Mouse (Mus musculus): Measurements from ENCODE around the gene Cnih2. TPM values are rescaled to one million over a fixed set of nuclear protein-coding genes. Genes with fewer than 3 reads are reported as not detected.

Gene Cnih2
- total RNA-seq, 2 experiments from 2014 or later, result 11.4 to 15.2 TPM

DNA sequence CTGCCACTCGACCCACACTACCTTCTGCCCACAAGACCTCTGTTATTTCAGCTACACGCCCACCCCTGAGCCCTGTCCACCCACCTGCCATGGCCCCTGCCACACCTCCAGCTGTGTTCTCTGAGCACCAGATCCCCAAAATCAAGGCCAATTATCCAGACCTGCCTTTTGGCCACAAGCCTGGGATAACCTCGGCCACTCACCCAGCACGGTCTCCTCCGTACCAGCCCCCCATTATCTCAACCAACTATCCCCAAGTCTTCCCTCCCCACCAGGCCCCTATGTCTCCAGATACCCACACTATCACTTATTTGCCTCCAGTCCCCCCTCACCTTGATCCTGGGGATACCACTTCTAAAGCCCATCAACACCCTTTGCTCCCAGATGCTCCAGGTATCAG is 28.8 kb downstream of the Cnih2 start:
- no peak for DNase-seq (ENCODE audit: low spot score in 2 of 2)

DNA sequence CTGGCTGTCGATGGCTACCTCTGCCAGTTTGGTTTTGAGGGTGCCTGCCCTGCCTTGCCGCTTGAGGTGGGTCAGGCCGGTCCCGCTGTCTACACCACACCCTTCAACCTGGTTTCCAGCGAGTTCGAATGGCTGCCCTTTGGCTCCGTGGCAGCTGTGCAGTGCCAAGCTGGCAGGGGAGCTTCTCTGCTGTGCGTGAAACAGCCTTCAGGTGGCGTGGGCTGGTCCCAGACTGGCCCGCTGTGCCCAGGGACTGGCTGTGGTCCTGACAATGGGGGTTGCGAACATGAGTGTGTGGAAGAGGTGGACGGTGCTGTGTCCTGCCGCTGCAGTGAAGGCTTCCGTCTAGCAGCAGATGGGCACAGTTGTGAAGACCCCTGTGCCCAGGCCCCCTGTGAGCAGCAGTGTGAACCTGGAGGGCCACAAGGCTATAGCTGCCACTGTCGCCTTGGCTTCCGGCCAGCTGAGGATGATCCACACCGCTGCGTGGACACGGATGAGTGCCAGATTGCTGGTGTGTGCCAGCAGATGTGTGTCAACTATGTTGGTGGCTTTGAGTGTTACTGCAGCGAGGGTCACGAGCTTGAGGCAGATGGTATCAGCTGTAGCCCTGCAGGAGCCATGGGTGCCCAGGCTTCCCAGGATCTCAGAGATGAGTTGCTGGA is 29.6 kb downstream of the Cnih2 start:
- DNase-seq (ENCODE audit: low spot score in 2 of 2), result no peak

DNA sequence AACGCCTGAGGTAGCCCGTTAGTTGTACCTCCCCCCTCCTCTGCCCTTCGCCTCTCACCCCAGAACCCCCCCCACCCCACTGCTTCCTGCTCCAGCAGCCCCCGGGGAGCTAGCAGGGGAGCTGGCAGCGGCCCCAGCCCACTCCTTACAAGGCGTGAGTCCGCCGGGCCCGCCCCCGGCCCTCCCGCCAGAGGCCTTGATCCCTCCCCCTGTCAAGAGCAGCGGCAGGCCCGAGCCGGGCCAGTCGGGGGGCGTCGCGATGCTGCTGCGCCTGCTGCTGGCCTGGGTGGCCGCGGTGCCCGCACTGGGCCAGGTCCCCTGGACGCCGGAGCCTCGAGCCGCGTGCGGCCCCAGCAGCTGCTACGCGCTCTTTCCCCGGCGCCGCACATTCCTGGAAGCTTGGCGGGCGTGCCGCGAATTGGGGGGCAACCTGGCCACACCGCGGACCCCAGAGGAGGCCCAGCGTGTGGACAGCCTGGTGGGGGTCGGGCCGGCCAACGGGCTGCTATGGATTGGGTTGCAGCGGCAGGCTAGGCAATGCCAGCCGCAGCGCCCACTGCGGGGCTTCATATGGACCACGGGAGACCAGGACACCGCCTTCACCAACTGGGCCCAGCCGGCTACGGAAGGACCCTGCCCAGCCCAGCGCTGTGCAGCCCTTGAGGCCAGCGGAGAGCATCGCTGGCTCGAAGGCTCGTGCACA is 30.3 kb downstream of the Cnih2 start, which contains the start of gene Cd248:
Gene Cd248, plus strand, starts transcription at position 212 of the 703 bp plus-strand sequence.
- no peak for DNase-seq (ENCODE audit: low spot score in 2 of 2)

DNA sequence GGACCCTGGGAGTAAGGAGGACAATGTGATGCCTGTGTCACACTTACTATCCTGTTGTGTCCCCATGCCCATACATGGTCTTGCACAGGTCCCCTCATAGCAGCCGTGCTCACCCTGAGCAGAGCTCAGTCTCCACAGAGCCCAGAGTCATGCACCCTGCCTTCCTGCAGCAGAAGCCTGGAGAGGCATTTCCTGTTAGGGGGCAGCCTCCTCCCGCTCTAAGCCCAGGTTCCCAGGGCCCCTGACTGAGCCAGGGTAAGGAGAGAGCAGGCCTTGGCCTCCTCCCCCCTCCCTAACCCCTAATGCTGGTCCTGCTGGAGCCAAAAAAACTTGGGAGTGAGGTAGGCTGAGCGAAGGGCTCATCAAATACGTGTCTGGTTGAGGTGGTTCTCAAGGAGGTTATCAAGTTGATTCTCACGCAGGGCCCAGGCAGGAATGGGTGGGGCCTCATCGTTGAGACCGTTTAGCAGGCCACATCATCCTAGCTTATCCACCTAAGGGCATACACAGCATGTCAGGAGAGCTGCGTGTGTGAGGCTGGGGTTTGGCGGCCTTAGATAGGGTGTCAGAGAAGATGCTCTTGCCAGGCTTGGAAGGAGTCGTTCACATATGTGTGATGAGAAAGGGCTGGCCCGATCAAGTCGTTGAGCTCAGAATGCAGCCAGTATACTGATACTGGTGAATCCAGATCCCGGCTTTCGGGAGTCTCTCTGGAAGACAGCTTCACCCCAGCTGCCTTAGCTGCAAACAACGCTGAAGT is 31.1 kb downstream of the Cnih2 start:
- DNase-seq (ENCODE audit: low spot score in 2 of 2), result no peak

DNA sequence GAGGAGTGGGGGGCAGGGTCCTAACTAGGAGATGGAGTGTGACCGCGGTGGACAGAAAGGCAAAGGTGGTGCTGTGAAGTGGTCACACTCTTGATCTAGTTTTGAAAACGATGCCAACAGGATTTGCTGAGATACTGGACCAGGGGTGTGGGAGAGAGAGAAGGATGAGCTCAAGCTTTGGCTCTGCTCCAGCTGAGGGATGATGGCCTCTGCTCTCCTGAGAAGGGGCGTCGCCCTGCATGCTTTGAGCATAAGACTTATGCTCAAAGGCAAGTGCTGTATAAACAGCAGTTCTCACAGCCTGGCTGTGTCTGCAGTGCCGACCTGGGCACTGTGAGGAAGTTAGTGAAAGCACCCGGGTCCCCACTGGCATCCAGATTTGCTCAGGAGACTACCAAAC is 33.2 kb downstream of the Cnih2 start:
- no peak for DNase-seq (ENCODE audit: low spot score in 2 of 2)

DNA sequence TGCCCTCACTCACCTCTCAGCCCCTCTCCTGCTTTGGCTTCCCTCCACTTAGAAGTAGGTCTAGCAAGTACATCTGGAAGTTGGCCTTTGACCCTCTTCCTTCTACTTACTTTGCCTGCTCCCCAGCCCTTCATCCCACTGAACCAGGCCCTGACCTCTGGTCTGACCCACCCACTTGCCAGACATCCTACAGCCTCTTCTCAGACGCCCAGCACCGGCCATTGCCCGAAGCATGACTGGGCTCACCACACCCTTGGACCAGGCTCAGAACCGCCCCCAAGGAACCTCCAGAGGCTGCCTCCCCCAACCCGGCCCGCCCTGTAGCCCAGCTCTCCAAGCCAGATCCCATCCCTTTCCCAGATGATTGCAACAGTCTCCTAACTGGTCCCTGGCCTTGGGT is 35.9 kb downstream of the Cnih2 start:
- no peak for DNase-seq (ENCODE audit: low spot score in 2 of 2)

DNA sequence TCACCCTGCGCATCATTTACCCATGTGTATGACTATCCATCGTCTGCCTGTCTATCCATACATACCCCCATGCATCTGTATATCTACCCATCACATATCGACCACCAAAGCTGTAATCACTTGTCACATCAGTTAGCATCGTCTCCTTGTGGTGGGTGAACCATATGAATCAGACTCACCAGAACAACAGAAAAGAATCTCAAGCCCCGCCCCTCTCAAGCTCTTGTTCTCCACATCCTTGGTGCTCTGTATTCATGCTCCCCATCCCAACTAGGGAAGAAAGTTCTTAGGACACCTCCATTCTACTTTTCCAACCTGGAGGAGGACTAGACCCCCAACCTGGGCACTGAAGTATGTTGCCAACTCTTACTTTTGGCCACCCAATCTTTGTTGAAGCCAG is 36.3 kb downstream of the Cnih2 start:
- DNase-seq (ENCODE audit: low spot score in 2 of 2), result no peak

DNA sequence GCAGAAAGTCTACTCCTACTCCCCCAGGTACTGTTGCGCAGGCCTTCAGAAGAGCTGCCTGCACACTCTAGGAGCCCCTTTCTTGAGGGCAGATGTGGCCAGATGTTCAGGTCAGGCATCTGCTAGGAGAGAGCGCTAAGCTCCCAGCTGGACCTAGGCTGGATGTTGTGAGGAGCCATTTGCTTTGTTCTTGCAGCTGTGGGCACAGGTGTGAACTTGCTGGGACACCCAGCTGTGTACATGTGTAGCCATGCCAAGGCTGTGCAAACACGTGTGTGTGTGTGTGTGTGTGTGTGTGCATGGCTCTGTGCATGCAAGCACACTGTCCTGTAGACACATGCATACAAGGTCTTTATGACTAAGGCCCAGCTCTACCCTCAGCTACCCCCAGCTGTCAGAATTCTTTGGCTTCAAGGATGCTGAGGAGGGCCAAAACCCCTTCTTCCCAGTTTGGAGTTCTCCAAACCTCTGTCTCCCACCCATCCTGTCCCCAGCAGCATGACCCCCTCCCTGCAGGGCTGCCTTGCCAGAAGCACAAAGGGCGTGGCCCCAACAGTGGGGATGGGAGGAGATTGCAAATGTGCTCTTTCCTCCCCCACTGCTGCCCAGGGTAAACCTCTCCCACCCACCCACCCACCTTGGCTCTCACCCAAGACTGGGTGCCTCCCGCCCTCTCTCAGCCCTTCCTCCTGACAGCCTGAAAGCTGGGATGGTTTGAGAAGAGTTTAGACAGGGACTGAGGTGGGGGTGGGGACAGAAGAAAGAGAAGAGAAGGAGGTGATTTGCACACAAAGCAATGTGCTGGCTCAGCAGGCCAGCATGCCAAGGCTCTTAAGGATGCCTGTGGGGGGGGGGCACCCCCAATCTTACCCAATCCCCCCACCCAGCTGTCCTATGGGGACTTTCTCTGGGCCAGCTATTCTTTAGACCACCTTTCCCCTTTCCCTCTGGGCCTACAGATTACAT is 37.7 kb downstream of the Cnih2 start:
- DNase-seq (ENCODE audit: low spot score in 2 of 2), result no peak

DNA sequence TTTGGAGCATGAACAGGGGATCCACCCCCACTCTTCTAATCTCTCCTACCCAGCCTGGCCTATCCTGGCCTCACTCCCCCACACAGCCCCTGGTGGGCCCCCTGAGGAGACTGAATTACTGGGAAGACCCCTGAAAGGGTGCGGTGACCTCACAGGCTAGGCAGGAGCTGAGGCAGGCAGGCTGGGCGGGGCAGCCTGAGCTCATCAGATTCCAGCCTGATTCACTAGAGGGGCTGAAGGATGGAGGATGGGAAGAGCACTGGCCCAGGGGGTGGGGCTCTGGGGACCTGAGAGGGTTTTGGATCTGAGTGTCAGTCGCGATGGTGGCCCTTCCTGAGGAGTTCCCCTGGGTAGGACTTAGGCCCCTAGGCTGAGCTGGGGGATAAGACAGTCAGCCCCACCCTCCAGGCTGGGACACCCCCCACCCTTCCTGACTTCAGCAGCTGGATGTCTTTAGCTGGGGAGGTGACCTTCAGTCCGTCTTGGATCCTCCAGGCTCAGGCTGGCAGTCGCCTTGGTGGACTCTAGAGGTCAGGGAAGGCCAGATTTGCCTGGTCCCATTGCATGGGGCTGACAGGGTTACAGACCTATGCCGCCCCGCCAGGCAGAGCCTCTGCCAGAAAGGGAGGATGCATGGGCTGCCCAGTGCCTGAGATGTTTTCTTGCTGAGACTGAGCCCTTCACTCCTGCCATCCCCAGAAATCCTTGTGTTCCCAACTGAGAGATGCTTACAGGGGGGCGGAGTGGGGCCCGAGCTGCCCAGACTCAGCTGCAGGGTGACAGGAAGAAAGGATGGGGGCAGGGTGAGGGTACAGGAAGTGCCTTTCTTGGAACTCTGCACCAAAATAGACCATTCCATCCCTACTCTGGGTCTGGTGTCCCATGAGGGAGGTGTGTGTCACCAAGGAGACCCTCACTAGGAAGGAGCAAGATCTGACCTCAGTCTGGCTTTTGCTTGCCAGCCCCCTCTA is 39.2 kb downstream of the Cnih2 start:
- no peak for DNase-seq (ENCODE audit: low spot score in 2 of 2)

DNA sequence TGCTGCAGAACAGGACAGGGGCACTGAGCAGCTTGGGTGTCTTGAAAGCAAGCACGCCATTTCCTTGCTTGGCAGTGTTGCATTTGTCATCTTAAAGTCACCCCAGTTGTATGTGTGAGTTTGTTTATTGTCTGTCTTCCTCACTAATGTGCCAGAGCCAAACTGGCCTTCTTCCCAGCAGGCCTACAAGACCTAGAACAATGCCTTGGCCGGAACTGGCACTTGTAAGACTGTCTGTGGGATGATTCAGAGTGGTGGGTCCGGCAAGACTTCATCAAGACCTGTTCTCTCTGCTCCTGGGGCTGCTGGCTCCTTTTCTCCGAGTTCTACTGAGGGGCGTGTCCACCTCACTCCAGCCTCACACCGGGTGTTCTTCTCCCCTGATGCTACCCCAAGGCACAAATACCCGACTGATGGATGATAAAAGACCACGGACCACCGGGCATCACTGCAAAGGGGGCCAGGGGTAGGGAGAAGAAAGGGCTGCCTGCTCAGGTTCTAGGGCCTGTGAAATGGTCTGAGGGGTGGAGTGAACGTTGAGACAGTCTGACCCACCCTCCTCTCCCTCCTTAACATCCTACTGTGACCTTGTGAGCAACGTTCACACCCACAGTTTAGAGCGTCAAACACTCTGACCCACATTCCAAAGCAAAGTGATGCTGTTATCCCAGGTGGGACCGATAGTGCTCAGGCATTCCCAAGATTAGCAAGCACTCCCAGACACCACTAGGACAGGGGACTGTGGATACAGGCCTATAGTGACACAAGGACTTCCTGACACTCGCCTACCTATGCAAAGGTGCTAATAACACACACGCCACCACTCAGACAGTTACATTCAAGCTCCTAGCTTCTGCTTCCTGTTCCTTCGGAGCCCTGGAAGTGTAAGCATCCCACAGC is 40.2 kb downstream of the Cnih2 start:
- DNase-seq (ENCODE audit: low spot score in 2 of 2), result no peak

DNA sequence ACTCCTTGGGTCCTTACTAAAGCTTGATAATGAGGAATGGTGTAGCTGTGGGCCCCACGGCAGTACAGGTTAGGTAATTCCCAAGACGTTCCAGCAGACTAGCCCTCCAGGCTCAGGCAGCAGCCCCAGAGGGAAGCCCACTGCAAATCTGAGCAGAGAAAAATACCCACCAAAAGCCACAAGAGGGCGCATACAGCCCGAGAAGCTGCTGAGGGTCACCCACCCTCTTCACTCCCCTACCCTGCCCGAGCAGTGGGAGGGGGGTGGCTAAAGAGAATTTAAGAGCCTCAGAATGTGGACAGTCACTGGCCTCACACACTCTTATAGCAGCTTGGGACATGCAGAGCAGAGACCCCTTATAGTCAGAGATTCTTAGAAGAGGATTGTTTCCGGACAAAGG is 42.1 kb downstream of the Cnih2 start:
- DNase-seq (ENCODE audit: low spot score in 2 of 2), result no peak

DNA sequence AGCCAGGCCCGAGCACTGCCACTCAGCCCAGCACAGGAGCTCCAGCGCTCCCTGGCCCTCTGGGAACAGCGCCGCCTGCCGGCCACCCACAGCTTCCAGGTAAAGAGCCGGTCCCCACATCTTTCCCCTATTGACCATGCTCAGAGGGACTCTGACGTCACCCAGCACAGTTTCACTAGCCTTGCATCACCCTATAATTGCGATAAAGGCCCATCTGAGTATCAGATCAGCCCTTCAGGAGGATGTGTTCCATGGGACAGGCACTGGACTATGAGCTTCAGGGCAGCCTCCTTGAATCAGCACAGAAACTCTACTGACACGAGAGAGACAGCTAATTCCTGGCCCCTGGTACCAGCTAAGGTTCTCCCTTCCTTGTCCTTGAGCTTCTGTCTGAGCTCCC is 44.4 kb downstream of the Cnih2 start:
- no peak for DNase-seq (ENCODE audit: low spot score in 2 of 2)

DNA sequence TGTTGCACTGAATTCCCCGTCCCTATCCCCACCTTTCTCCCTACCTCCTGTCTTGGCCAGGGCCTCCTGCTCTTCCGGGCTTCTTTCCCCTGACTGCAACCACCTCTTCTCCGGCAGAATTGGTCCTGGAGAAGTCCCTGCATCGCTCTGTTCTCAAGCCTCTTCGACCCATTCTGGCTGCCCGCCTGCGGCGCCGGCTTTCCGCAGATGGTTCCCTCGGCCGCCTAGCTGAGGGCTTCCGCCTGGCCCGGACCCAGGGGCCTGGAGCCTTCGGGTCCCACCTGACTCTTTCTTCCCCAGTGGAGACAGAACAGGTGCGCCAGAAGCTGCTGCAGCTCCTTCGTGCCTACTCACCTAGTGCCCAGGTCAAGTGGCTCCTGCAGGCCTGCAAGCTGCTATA is 45.5 kb downstream of the Cnih2 start:
- no peak for DNase-seq (ENCODE audit: low spot score in 2 of 2)

DNA sequence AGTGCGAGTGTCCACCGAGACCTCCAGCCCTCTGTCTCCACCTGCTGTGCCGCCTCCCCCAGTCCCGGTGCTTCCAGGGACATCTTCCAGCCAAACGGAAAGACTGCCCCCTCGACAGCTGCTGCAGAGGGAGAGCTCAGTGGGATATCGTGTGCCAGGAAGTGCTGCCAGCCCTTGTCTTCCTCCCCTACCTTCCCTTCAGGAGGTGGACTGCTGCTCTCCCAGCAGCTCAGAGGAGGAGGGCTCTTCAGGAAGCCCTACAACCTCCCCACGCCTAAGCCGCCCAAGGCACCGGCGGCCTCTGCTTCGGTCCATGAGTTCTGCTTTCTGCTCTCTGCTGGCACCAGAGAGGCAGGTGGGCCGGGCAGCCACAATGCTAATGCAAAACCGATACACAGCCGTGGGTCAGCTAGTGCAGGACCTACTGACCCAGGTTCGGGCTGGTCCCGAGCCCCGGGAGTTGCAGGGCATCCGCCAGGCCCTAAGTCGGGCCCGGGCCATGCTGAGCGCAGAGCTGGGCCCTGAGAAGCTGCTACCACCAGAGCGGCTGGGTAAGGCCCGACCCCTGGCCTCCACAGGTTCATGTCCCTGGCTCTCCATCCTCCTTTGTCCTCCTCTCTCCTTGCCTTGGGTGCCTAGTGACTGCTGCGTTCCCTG is 46.0 kb downstream of the Cnih2 start:
- DNase-seq (ENCODE audit: low spot score in 2 of 2), result no peak

DNA sequence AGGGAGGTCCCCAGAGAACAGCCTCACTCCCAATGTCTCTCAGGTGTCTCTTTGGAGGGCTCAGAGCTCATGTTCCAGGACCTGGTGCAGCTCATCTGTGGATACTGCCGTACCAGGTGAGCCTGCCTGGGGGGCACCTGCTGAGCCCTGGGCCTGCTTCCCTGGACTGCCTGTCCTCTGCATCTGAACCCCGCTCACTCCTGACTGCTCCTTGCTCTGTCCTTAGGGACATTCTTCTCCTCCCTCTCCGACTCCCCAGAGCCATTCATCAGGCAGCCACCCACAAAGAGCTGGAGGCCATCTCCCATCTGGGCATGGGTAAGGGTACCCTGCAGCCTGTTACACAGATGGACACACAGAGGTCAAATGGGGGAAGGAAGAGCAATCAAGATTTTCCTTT is 46.8 kb downstream of the Cnih2 start:
- DNase-seq (ENCODE audit: low spot score in 2 of 2), result no peak

DNA sequence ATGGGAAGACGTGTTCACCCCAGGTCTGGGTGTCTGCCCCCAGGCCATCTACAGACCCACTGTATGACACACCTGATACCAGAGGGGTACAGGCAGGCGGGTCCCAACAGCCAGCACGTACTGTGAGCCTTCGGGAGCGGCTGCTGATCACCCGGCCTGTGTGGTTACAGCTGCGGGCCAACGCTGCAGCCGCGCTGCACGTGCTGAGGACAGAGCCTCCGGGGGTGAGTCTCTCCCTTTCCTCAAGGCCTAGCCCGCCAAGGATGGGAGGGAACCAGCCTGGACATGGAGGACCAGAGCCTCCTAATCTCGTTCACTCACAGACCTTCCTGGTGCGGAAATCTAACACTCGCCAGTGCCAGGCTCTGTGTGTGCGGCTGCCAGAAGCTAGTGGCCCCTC is 47.3 kb downstream of the Cnih2 start:
- DNase-seq (ENCODE audit: low spot score in 2 of 2), result no peak

DNA sequence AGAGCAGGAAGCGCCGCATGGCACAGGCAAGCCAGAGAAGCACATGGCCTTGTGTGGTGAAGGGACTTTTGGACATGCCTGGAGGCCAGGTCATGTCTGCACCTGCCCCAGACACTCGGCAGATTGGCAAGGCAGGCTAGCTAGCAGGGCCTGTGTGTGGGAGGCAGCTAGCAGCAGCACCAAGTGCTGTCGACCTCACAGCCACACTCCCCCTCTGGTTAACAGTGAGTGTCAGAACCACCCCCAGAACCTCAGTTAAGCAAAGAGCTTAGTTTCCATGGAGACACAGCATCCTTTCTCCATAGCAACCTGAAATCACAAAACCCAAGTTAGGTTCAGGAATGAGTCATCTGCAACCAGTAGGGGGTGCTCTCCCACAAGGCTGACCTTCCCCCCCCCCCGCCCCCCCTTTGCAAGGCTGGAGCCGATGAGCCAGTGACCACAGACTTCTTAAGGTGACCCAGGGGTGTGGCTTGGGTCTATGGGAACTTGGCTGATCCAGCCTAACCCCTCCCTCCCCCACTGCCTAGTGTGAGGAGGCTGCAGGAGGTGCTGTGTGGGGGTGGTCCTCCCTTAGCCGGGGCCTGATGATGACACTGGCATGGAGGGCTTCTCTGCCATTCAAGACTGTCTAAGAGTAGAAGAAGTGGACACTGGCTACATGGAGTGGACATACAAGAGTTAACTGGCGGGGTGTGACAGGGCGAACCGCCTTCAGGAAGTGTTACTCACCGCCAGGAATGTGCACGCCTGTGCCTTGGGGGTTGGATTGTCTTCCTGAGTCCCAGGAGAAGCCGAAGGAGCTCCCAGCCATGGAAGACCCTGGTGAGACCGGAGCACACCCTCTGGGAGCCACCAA is 48.0 kb downstream of the Cnih2 start, which contains the start of gene Rin1:
Gene Rin1, plus strand, starts transcription at position 435 of the 859 bp plus-strand sequence.
- DNase-seq (ENCODE audit: low spot score in 2 of 2), result no peak

All from adrenal gland, postnatal 4 days (tissue).